Mouse (Mus musculus) neural tube, embryonic 11.5 days (tissue): Measurements from ENCODE around the gene Bpnt1. TPM values are rescaled to one million over a fixed set of nuclear protein-coding genes. Genes with fewer than 3 reads are reported as not detected.

Experiments used
- ATAC-seq: fragments of 200-750 bp; cut with Nextera tagmentation; 2 replicates; pipeline ENCODE4 v1.8.0; 2017; ENCODE audit warnings: moderate number of reproducible peaks, mild to moderate bottlenecking, moderate TSS enrichment, moderate library complexity; ENCODE audit not compliant: insufficient read depth, low FRiP score, low TSS enrichment
- DNase-seq: peaks from one replicate; pipeline ENCODE4 v3.0.0-alpha.2; 2015; ENCODE audit warnings: low spot score
- H3K27ac ChIP-seq: fragments of 300-500 bp; sonication (generic); 2 replicates; pipeline ENCODE4 v1.5.1; 2014; ENCODE audit warnings: low read depth, mild to moderate bottlenecking, low read length
- H3K27me3 ChIP-seq: fragments of 300-500 bp; sonication (generic); 2 replicates; pipeline ENCODE4 v1.6.1; 2014; ENCODE audit warnings: mild to moderate bottlenecking, low read length, mixed read lengths; ENCODE audit not compliant: control insufficient read depth, insufficient read depth
- H3K36me3 ChIP-seq: fragments of 300-500 bp; sonication (generic); 2 replicates; pipeline ENCODE4 v1.6.1; 2014; ENCODE audit warnings: mild to moderate bottlenecking, low read length, moderate library complexity, mixed read lengths; ENCODE audit not compliant: control insufficient read depth, insufficient read depth
- H3K4me1 ChIP-seq: fragments of 300-500 bp; sonication (generic); 2 replicates; pipeline ENCODE4 v1.6.1; 2014; ENCODE audit warnings: low read length, mixed read lengths; ENCODE audit not compliant: control insufficient read depth, insufficient read depth
- H3K4me2 ChIP-seq: fragments of 300-500 bp; sonication (generic); 2 replicates; pipeline ENCODE4 v1.6.1; 2014; ENCODE audit warnings: low read depth, mild to moderate bottlenecking, moderate library complexity
- H3K4me3 ChIP-seq: fragments of 300-500 bp; sonication (generic); 2 replicates; pipeline ENCODE4 v1.5.1; 2014; ENCODE audit warnings: low read depth, low read length
- H3K9ac ChIP-seq: fragments of 300-500 bp; sonication (generic); 2 replicates; pipeline ENCODE4 v1.6.1; 2014; ENCODE audit warnings: mild to moderate bottlenecking, low read length
- H3K9me3 ChIP-seq: fragments of 300-500 bp; sonication (generic); 2 replicates; pipeline ENCODE4 v1.6.1; 2016; ENCODE audit warnings: low read length; ENCODE audit not compliant: control insufficient read depth
- WGBS: fragments of 180-500 bp; shearing (Covaris S2); extraction: QIAGEN DNeasy Blood & Tissue Kit; methylation state at CpG from one replicate; pipeline ENCODE4 v1.1.7; 2014; 5-methylcytosine and 5-hydroxymethylcytosine counted together
- microRNA counts: library from miRNA; unstranded; fragments of <30 nt; microRNA quantifications from one replicate; lab custom pipeline; 2015
- microRNA-seq: library from miRNA; unstranded; fragments of <30 nt; microRNA quantifications from one replicate; pipeline ENCODE4, GENCODE M21; 2016
- polyA plus RNA-seq: library from polyadenylated mRNA; unstranded; fragments of >200 nt; fragmentation: Nextera tagmentation; extraction: Ambion mirVana; gene quantifications from 2 replicates; pipeline ENCODE4 v1.2.1, GENCODE M21; 2014

Bpnt1 gene
- polyA plus RNA-seq, 1 experiment from 2014 or later, result 24.3 TPM

- Histone ChIP-seq H3K36me3 (peaks cover 4% of the 10 kb centered on the region), H3K27ac (no peak overlapping the region), H3K9ac (no peak overlapping the region), H3K4me1 (no peaks in the 10 kb centered on the region), H3K9me3 (no peaks in the 10 kb centered on the region), H3K4me2 (no peak overlapping the region), H3K4me3 (no peak overlapping the region), H3K27me3 (no peaks in the 10 kb centered on the region)
- DNase-seq (no peak), ATAC-seq (no peak)
- 90% methylated on average over 2 of the region's 2 CpGs for WGBS
Observed at GRCm38 (mm10) chr1:185377429-185377828, 45.5 kb downstream of the Bpnt1 start.

GRCm38 (mm10) chr1:185401615-185402014 lies 69.7 kb downstream of the Bpnt1 start:
- Histone ChIP-seq H3K4me1 (no peaks in the 10 kb centered on the region), H3K9ac (no peak overlapping the region), H3K9me3 (no peaks in the 10 kb centered on the region), H3K4me2 (no peak overlapping the region), H3K27me3 (no peaks in the 10 kb centered on the region), H3K4me3 (no peak overlapping the region), H3K36me3 (peaks cover 6% of the 10 kb centered on the region; the same call in 1 of the 2 replicates), H3K27ac (no peak overlapping the region)
- 96% methylated on average over 5 of the region's 5 CpGs for whole genome bisulfite sequencing
- ATAC-seq (no peak), DNase-seq (no peak)

DNA sequence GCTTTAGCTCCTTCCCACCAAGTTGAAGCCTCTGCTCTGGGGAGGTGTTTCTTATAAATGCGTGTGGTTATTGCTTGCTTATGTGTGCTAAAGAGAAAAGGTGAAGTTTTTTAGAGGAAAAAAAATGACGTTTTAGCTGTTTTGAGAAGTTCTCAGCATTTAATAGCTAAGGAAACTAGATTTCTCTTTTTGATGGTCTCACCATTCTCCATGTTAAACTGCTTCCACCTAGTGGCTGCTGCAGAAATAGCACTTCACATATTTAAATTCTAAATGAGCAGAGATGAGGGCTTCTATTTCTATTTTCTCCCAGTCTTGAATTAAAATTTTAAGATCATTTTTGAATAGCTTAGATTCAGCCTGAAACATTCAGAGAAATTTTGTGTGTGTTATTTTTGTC lies 72.1 kb downstream of the Bpnt1 start:
- Histone ChIP-seq H3K36me3 (peaks cover 5% of the 10 kb centered on the region; the same call in 1 of the 2 replicates), H3K4me1 (no peaks in the 10 kb centered on the region), H3K4me3 (no peak overlapping the region), H3K9me3 (no peaks in the 10 kb centered on the region), H3K4me2 (no peak overlapping the region), H3K27ac (no peak overlapping the region), H3K9ac (no peak overlapping the region), H3K27me3 (no peaks in the 10 kb centered on the region)
- ATAC-seq, result no peak
- DNase-seq, result peak; percentile 24
- 39% methylated on average over 2 of the region's 2 CpGs for WGBS

DNA sequence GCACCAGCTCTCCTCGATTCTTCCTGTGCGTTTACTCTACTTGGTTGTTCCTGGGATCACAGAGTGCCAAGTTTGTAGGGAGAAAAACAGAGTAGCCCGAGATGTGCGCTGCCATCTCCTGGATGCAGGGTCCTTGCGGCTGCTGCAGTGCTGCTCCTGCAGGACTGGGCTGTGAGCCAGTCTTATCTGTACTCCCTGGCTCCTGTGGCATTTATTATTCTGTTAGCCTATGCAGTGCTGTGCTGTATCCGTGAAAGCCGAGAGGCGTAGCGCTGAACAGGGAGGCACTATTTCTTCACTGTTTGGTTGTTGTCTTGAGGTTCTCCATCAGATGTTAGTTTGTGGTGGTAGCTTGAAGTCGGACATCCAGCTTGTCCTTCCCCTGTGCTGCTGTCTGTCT lies 74.0 kb downstream of the Bpnt1 start:
- H3K4me1 ChIP-seq, result no peaks in the 10 kb centered on the region
- H3K9ac ChIP-seq, result no peak overlapping the region
- no peaks in the 10 kb centered on the region for H3K9me3 ChIP-seq
- peaks cover 8% of the 10 kb centered on the region; the same call in 1 of the 2 replicates for H3K36me3 ChIP-seq
- H3K27me3 ChIP-seq, result no peaks in the 10 kb centered on the region
- no peak overlapping the region for H3K4me2 ChIP-seq
- no peak overlapping the region for H3K27ac ChIP-seq
- 97% methylated on average over 10 of the region's 10 CpGs for WGBS
- DNase-seq (no peak), ATAC-seq (no peak)
- no peak overlapping the region for H3K4me3 ChIP-seq

MicroRNAs encoded within 50 kb of the gene (microRNA counts, 519-probe panel; counts per million panel counts)
- 2,676 counts per million, percentile 61 among the panel's probes with 10 or more counts for microRNA mmu-miR-194 (lab: Ali Mortazavi, UCI)

Small RNA genes lying within 50 kb of the gene (microRNA-seq; reads per million reads assigned to microRNA genes)
- gene Mir194-1 (not detected), gene Mir215 (1.8 reads per million)

Other genes starting within 250 kb of the Bpnt1 start
- gene Rab3gap2, start 128.0 kb upstream of the Bpnt1 start, polyA plus RNA-seq, result 24.9 and 26.4 TPM in 2 replicates
- 21.4 and 27.0 TPM in 2 replicates for gene Iars2, start 2.8 kb upstream of the Bpnt1 start, polyA plus RNA-seq
- gene Eprs, start 30.9 kb downstream of the Bpnt1 start, polyA plus RNA-seq, result 143 and 145 TPM in 2 replicates
- gene Slc30a10, start 122.7 kb downstream of the Bpnt1 start, polyA plus RNA-seq, result 1.4 TPM in 2 replicates